Mouse (Mus musculus) G1E (cell line): Measurements from ENCODE around the gene Tcf25. TPM values are rescaled to one million over a fixed set of nuclear protein-coding genes. Genes with fewer than 3 reads are reported as not detected.

ENCODE experiments used
- ATAC-seq: 2 replicates; pipeline ENCODE4 v1.8.0; 2016; ENCODE audit warnings: mild to moderate bottlenecking; ENCODE audit not compliant: insufficient number of reproducible peaks, poor library complexity, low FRiP score, severe bottlenecking; ENCODE audit errors: extremely low read depth
- DNase-seq: peaks from one replicate; pipeline ENCODE4 v3.0.0; 2012; ENCODE audit warnings: low spot score
- H3K27me3 ChIP-seq: 2 replicates; pipeline ENCODE4 v1.6.1; 2012; ENCODE audit warnings: mild to moderate bottlenecking, low read length, inconsistent platforms; ENCODE audit not compliant: insufficient read depth
- H3K36me3 ChIP-seq: replicated peaks from 2 replicates; pipeline ENCODE3; 2012; ENCODE audit warnings: mild to moderate bottlenecking, inconsistent platforms
- H3K4me1 ChIP-seq: 2 replicates; pipeline ENCODE4 v1.6.1; 2012; ENCODE audit warnings: low read depth, low read length, inconsistent platforms, mixed read lengths; ENCODE audit not compliant: insufficient read depth
- H3K4me3 ChIP-seq: 2 replicates; pipeline ENCODE4 v1.5.1; 2012; ENCODE audit warnings: low read depth, mild to moderate bottlenecking, inconsistent platforms, low read length, moderate library complexity, mixed read lengths
- H3K9me3 ChIP-seq: replicated peaks from 2 replicates; pipeline ENCODE4 v1.6.1; 2012; ENCODE audit warnings: inconsistent platforms
- CTCF ChIP-seq: IDR thresholded peaks from 2 replicates; pipeline ENCODE4 v1.5.1; 2012; ENCODE audit warnings: low read depth, low read length, inconsistent platforms, mixed read lengths
- GATA1 ChIP-seq: IDR thresholded peaks from 2 replicates; pipeline ENCODE4 v1.6.1; 2012; ENCODE audit warnings: borderline replicate concordance, low read length, inconsistent platforms, mixed read lengths
- GATA2 ChIP-seq: IDR thresholded peaks from 2 replicates; pipeline ENCODE4 v1.6.1; 2012; ENCODE audit warnings: low read depth, low read length, inconsistent platforms, borderline replicate concordance
- POLR2AphosphoS5 ChIP-seq: IDR thresholded peaks from 2 replicates; pipeline ENCODE4 v1.6.1; 2012; ENCODE audit warnings: low read depth, low read length, inconsistent platforms; ENCODE audit not compliant: insufficient replicate concordance
- TAL1 ChIP-seq: conservative IDR thresholded peaks from 2 replicates; pipeline ENCODE4 v1.6.1; 2012; ENCODE audit warnings: low read depth, low read length, inconsistent platforms, mixed read lengths
- polyA plus RNA-seq: library from polyadenylated mRNA; stranded (reverse); fragments of >175 nt; gene quantifications from 2 replicates; pipeline ENCODE4 v1.2.3, GENCODE M21; 2012
- total RNA-seq, 2 experiments: library from RNA; stranded (forward) in 1 of 2; stranded (reverse) in 1 of 2; fragments of 200-1000 nt in 1 of 2; fragments of >200 nt in 1 of 2; fragmentation: Nextera tagmentation in 1 of 2; gene quantifications; 2 replicates each; pipeline ENCODE4 v1.2.3; 2014 to 2017

Gene Tcf25
- total and polyA plus RNA-seq, 3 experiments, result 91.6 to 125 (median 123) TPM

GRCm38 (mm10) chr8:123415967-123416943 is 42.7 kb downstream of the Tcf25 start:
- ATAC-seq (peak; percentile 64), DNase-seq (peak; percentile 52)
- Histone ChIP-seq H3K4me3 (peak overlapping the region; percentile 20; the same call in 1 of the 2 replicates), H3K9me3 (no peaks in the 10 kb centered on the region), H3K36me3 (no peaks in the 10 kb centered on the region), H3K4me1 (peaks cover 43% of the 10 kb centered on the region), H3K27me3 (peaks cover 35% of the 10 kb centered on the region)
- TF ChIP-seq TAL1, result no peak
- TF ChIP-seq GATA1, result no peak
- TF ChIP-seq POLR2AphosphoS5, result no peak
- TF ChIP-seq CTCF, result no peak; the same call in 1 of the 2 replicates
- no peak for TF ChIP-seq GATA2

- no peaks in the 10 kb centered on the region for H3K9me3 ChIP-seq
- DNase-seq, result peak; percentile 0
- no peak for ATAC-seq
- peaks cover 31% of the 10 kb centered on the region for H3K27me3 ChIP-seq
- H3K4me1 ChIP-seq, result peaks cover 41% of the 10 kb centered on the region
- no peaks in the 10 kb centered on the region for H3K36me3 ChIP-seq
- TF ChIP-seq POLR2AphosphoS5 (no peak), TAL1 (no peak), GATA2 (no peak), CTCF (no peak)
- H3K4me3 ChIP-seq, result peak overlapping the region; percentile 20; the same call in 1 of the 2 replicates
These were observed 43.5 kb downstream of the Tcf25 start for GRCm38 (mm10) chr8:123416944-123417555.

- Histone ChIP-seq H3K4me1 (peaks cover 33% of the 10 kb centered on the region), H3K4me3 (no peak overlapping the region), H3K36me3 (no peaks in the 10 kb centered on the region), H3K9me3 (no peaks in the 10 kb centered on the region), H3K27me3 (peaks cover 16% of the 10 kb centered on the region)
- no peak for ATAC-seq
- TF ChIP-seq GATA1 (no peak), GATA2 (no peak), TAL1 (no peak), CTCF (no peak), POLR2AphosphoS5 (no peak)
- DNase-seq, result no peak
These were observed 46.2 kb downstream of the Tcf25 start for GRCm38 (mm10) chr8:123419711-123420110.

- no peak overlapping the region for H3K4me3 ChIP-seq
- ATAC-seq (no peak), DNase-seq (no peak)
- H3K27me3 ChIP-seq, result peaks cover 20% of the 10 kb centered on the region
- no peaks in the 10 kb centered on the region for H3K36me3 ChIP-seq
- H3K4me1 ChIP-seq, result peaks cover 33% of the 10 kb centered on the region
- TF ChIP-seq TAL1 (no peak), GATA1 (no peak), GATA2 (no peak), CTCF (no peak), POLR2AphosphoS5 (no peak)
- H3K9me3 ChIP-seq, result no peaks in the 10 kb centered on the region
These were observed 47.1 kb downstream of the Tcf25 start for GRCm38 (mm10) chr8:123420525-123421281.

- H3K27me3 ChIP-seq, result peaks cover 20% of the 10 kb centered on the region
- TF ChIP-seq TAL1 (no peak), CTCF (no peak), GATA1 (no peak), POLR2AphosphoS5 (no peak), GATA2 (no peak)
These were observed 47.8 kb downstream of the Tcf25 start for GRCm38 (mm10) chr8:123421325-123421724.

More at GRCm38 (mm10) chr8:123421325-123421724, 47.8 kb downstream of the Tcf25 start:
- DNase-seq (peak; percentile 0), ATAC-seq (no peak)
- H3K9me3 ChIP-seq, result no peaks in the 10 kb centered on the region
- H3K36me3 ChIP-seq, result no peaks in the 10 kb centered on the region
- peaks cover 33% of the 10 kb centered on the region for H3K4me1 ChIP-seq
- H3K4me3 ChIP-seq, result no peak overlapping the region
